Mouse (Mus musculus) heart, embryonic 13.5 days (tissue): ENCODE measurements around the gene Zg16. TPM values are rescaled to one million over a fixed set of nuclear protein-coding genes. Genes with fewer than 3 reads are reported as not detected.
"Not testable (repeated sequence)": the region's sequence is repeated elsewhere in the genome, so short reads cannot be mapped to it uniquely, and the experiment has no call there.

Source experiments
- ATAC-seq: fragments of 200-750 bp; cut with Nextera tagmentation; 2 replicates; pipeline ENCODE4 v1.8.0; 2017; ENCODE audit warnings: moderate TSS enrichment; ENCODE audit not compliant: insufficient number of reproducible peaks, low FRiP score, low TSS enrichment; ENCODE audit errors: extremely low read depth
- H3K27ac ChIP-seq: fragments of 300-500 bp; sonication (generic); replicated peaks from 2 replicates; pipeline ENCODE4 v1.5.1; 2015; ENCODE audit warnings: moderate library complexity, mild to moderate bottlenecking, inconsistent platforms
- H3K27me3 ChIP-seq: fragments of 300-500 bp; sonication (generic); replicated peaks from 2 replicates; pipeline ENCODE4 v1.6.1; 2015; ENCODE audit warnings: mild to moderate bottlenecking, inconsistent platforms
- H3K36me3 ChIP-seq: fragments of 300-500 bp; sonication (generic); 2 replicates; pipeline ENCODE4 v1.6.1; 2015; ENCODE audit warnings: mild to moderate bottlenecking, inconsistent platforms
- H3K4me1 ChIP-seq: fragments of 300-500 bp; sonication (generic); 2 replicates; pipeline ENCODE4 v1.6.1; 2015; ENCODE audit warnings: inconsistent platforms
- H3K4me2 ChIP-seq: fragments of 300-500 bp; sonication (generic); 2 replicates; pipeline ENCODE4 v1.6.1; 2015; ENCODE audit warnings: inconsistent platforms, mild to moderate bottlenecking, moderate library complexity
- H3K4me3 ChIP-seq: fragments of 300-500 bp; sonication (generic); 2 replicates; pipeline ENCODE4 v1.5.1; 2015; ENCODE audit warnings: moderate library complexity, mild to moderate bottlenecking, inconsistent platforms
- H3K9ac ChIP-seq: fragments of 300-500 bp; sonication (generic); 2 replicates; pipeline ENCODE4 v1.6.1; 2015; ENCODE audit warnings: inconsistent platforms, mild to moderate bottlenecking, moderate library complexity
- H3K9me3 ChIP-seq: fragments of 300-500 bp; sonication (generic); 2 replicates; pipeline ENCODE4 v1.6.1; 2016; ENCODE audit warnings: inconsistent platforms
- WGBS: fragments of 180-500 bp; shearing (Covaris S2); methylation state at CpG from one replicate; pipeline ENCODE4 v1.1.7; 2015; ENCODE audit warnings: mixed read lengths; 5-methylcytosine and 5-hydroxymethylcytosine counted together
- polyA plus RNA-seq: library from polyadenylated mRNA; unstranded; fragments of >200 nt; fragmentation: Nextera tagmentation; extraction: Ambion mirVana; gene quantifications from 2 replicates; pipeline ENCODE4 v1.2.1, GENCODE M21; 2015

The Zg16 gene
- not detected in 2 replicates for polyA plus RNA-seq

- H3K9ac ChIP-seq, ATAC-seq, H3K27ac ChIP-seq, H3K9me3 ChIP-seq, H3K27me3 ChIP-seq, H3K4me2 ChIP-seq, H3K4me3 ChIP-seq, H3K36me3 ChIP-seq: not testable (repeated sequence)
- peaks cover 10% of the 10 kb centered on the region for H3K4me1 ChIP-seq
- WGBS = 55% methylated on average over 6 of the region's 6 CpGs
Measured at GRCm38 (mm10) chr7:127087278-127088010, at the start of gene Zg16. Zg16 (minus strand) TSS chr7:127087328.

GRCm38 (mm10) chr7:127136181-127137071 lies 49.3 kb upstream of the Zg16 start:
- Histone ChIP-seq H3K36me3 (no peaks in the 10 kb centered on the region), H3K27me3 (no peaks in the 10 kb centered on the region; the same call in 1 of the 2 replicates), H3K4me2 (no peak overlapping the region), H3K9ac (no peak overlapping the region), H3K9me3 (no peaks in the 10 kb centered on the region), H3K27ac (no peak overlapping the region), H3K4me3 (no peak overlapping the region), H3K4me1 (peaks cover 5% of the 10 kb centered on the region; the same call in 1 of the 2 replicates)
- WGBS = 73% methylated on average over 22 of the region's 22 CpGs
- ATAC-seq = no peak

- no peak overlapping the region for H3K4me2 ChIP-seq
- peaks cover 5% of the 10 kb centered on the region; the same call in 1 of the 2 replicates for H3K4me1 ChIP-seq
- no peaks in the 10 kb centered on the region for H3K36me3 ChIP-seq
- ATAC-seq = no peak
- 71% methylated on average over 11 of the region's 11 CpGs for WGBS
- H3K9me3 ChIP-seq = no peaks in the 10 kb centered on the region
- H3K9ac ChIP-seq = no peak overlapping the region
- H3K27ac ChIP-seq = no peak overlapping the region
- H3K4me3 ChIP-seq = no peak overlapping the region
- H3K27me3 ChIP-seq = no peaks in the 10 kb centered on the region; the same call in 1 of the 2 replicates
Measured at GRCm38 (mm10) chr7:127134821-127135447, 47.8 kb upstream of the Zg16 start.

GRCm38 (mm10) chr7:127133125-127133524 lies 46.0 kb upstream of the Zg16 start:
- no peak for ATAC-seq
- WGBS = 58% methylated on average over 5 of the region's 5 CpGs
- Histone ChIP-seq H3K4me1 (peaks cover 5% of the 10 kb centered on the region; the same call in 1 of the 2 replicates), H3K27ac (no peak overlapping the region), H3K4me2 (no peak overlapping the region), H3K27me3 (no peaks in the 10 kb centered on the region; the same call in 1 of the 2 replicates), H3K9me3 (no peaks in the 10 kb centered on the region), H3K9ac (no peak overlapping the region), H3K36me3 (no peaks in the 10 kb centered on the region), H3K4me3 (no peak overlapping the region)

GRCm38 (mm10) chr7:127129638-127130037 lies 42.5 kb upstream of the Zg16 start:
- Histone ChIP-seq H3K4me3 (no peak overlapping the region), H3K27ac (no peak overlapping the region), H3K4me1 (no peaks in the 10 kb centered on the region), H3K27me3 (no peaks in the 10 kb centered on the region; the same call in 1 of the 2 replicates), H3K9ac (no peak overlapping the region), H3K36me3 (no peaks in the 10 kb centered on the region), H3K9me3 (0 out of 2 replicates have a peak, but pooled peaks cover under 1% of the 10 kb centered on the region), H3K4me2 (no peak overlapping the region)
- WGBS = 16% methylated on average over 4 of the region's 4 CpGs
- ATAC-seq = no peak

GRCm38 (mm10) chr7:127121911-127122270 lies 34.8 kb upstream of the Zg16 start, which contains the start of gene Qprt:
Qprt (minus strand) TSS chr7:127122226.
- WGBS = 16% methylated on average over 7 of the region's 7 CpGs
- H3K9ac ChIP-seq = peak within 1 kb of the TSS; percentile 55; the same call in 1 of the 2 replicates
- peak within 1 kb of the TSS; percentile 25 for H3K4me3 ChIP-seq
- H3K27ac ChIP-seq = no peak within 1 kb of the TSS
- peak within 1 kb of the TSS; percentile 50 for H3K4me2 ChIP-seq
- ATAC-seq = no peak
- H3K36me3 ChIP-seq = no peaks in the 10 kb centered on the region
- peaks cover 4% of the 10 kb centered on the region; the same call in 1 of the 2 replicates for H3K9me3 ChIP-seq
- H3K27me3 ChIP-seq = peaks cover 36% of the 10 kb centered on the region
- H3K4me1 ChIP-seq = peaks cover 24% of the 10 kb centered on the region

- peak overlapping the region; percentile 55; the same call in 1 of the 2 replicates for H3K9ac ChIP-seq
- H3K4me3 ChIP-seq = peak overlapping the region; percentile 25
- peaks cover 36% of the 10 kb centered on the region for H3K27me3 ChIP-seq
- WGBS = 14% methylated on average over 21 of the region's 21 CpGs
- peaks cover 4% of the 10 kb centered on the region; the same call in 1 of the 2 replicates for H3K9me3 ChIP-seq
- H3K4me1 ChIP-seq = peaks cover 24% of the 10 kb centered on the region
- H3K36me3 ChIP-seq = no peaks in the 10 kb centered on the region
- ATAC-seq = no peak
- H3K4me2 ChIP-seq = peak overlapping the region; percentile 50
- H3K27ac ChIP-seq = no peak overlapping the region
Measured at GRCm38 (mm10) chr7:127121061-127121910, 34.2 kb upstream of the Zg16 start.

GRCm38 (mm10) chr7:127118671-127119445 lies 31.7 kb upstream of the Zg16 start:
- no peak overlapping the region for H3K4me2 ChIP-seq
- peaks cover 24% of the 10 kb centered on the region for H3K4me1 ChIP-seq
- no peak overlapping the region for H3K4me3 ChIP-seq
- peaks cover 36% of the 10 kb centered on the region for H3K27me3 ChIP-seq
- 56% methylated on average over 14 of the region's 14 CpGs for WGBS
- ATAC-seq = no peak
- no peak overlapping the region for H3K27ac ChIP-seq
- no peaks in the 10 kb centered on the region for H3K36me3 ChIP-seq
- no peak overlapping the region for H3K9ac ChIP-seq
- no peaks in the 10 kb centered on the region for H3K9me3 ChIP-seq

GRCm38 (mm10) chr7:127117948-127118347 lies 30.8 kb upstream of the Zg16 start:
- WGBS = 27% methylated on average over 5 of the region's 5 CpGs
- no peak overlapping the region for H3K4me2 ChIP-seq
- H3K4me3 ChIP-seq = no peak overlapping the region
- peaks cover 28% of the 10 kb centered on the region for H3K4me1 ChIP-seq
- H3K27ac ChIP-seq = no peak overlapping the region
- H3K27me3 ChIP-seq = peaks cover 30% of the 10 kb centered on the region
- no peaks in the 10 kb centered on the region for H3K36me3 ChIP-seq
- ATAC-seq = no peak
- 0 out of 2 replicates have a peak overlapping the region, but pooled peaks have one; percentile 8 for H3K9ac ChIP-seq
- no peaks in the 10 kb centered on the region for H3K9me3 ChIP-seq
